Mouse (Mus musculus): ENCODE measurements around the gene Timm8a2.

- TF ChIP-seq HCFC1 (IDR thresholded peaks at IDR 0.05; ENCODE audit: borderline replicate concordance, insufficient read depth, low read length) = no peak
- no peak for TF ChIP-seq CHD2 (IDR thresholded peaks at IDR 0.05; ENCODE audit: low read depth, low read length)
- TF ChIP-seq ZNF384 (IDR thresholded peaks at IDR 0.05; ENCODE audit: low read depth, low read length) = no peak
- no peak for TF ChIP-seq MAFK (IDR thresholded peaks at IDR 0.05; ENCODE audit: insufficient read depth, low read depth, low read length)
Observed at GRCm38 (mm10) chr14:121993616-121994015, 40.9 kb upstream of the Timm8a2 start.
